Mouse (Mus musculus): ENCODE measurements around the gene Eps15l1. TPM values are rescaled to one million over a fixed set of nuclear protein-coding genes. Genes with fewer than 3 reads are reported as not detected.

Eps15l1 gene
- 101 TPM for total RNA-seq (2023)

DNA sequence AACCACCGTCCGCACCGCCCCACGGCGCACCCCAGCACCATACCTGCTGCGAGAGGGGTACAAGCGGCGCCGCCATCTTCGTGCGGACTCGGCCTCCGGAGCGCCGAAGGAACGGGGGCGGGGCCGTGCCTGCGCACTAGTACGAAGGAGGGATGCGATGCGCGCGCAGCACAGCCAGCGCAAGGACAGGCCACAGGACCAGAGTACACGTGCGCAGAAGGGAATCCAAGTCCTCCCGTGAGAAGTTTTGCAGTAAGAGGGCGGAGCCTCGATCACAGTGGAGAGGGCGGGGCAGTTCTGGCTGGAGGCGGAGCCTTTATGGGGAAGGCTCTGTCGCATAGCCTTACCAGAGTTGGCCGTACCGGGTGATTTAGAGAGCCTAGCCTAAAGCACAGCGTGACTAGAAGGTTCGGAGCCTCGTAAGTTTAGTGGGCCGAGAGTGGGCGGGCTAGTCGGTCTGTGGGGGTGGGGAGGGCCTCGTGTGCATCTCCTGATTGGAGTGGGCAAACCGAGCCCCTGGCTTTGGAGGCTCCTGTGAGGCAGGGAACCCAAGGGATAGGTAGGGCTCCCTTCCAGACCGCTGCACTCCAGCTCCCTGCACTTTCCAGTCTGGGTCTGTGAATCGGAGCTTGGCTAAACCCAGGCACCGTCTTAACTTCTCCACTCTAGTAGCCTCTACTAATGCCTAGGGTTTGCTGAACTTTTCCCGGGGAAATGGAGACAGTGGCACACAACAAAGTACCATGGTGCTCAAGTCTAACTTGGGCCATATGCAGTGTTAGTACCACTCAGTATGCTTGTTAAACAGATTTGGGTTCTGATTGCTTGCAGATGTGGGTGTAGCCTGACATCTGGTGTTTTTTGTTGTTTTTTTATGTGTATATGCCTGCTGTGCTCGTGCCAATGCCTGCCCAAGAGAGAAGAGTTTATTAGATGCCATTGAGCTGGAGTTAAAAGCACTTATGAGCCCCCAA, at the start of gene Eps15l1:
Gene Eps15l1 (minus strand): TSS at position 99 of the 974 bp plus-strand sequence.

GRCm38 (mm10) chr8:72443338-72443993, 22.2 kb upstream of the Eps15l1 start, which contains the start of the genes Calr3 and 1700030K09Rik:
Gene Calr3, minus strand, starts transcription at chr8:72443870.
Gene 1700030K09Rik, plus strand, starts transcription at chr8:72443880.

DNA sequence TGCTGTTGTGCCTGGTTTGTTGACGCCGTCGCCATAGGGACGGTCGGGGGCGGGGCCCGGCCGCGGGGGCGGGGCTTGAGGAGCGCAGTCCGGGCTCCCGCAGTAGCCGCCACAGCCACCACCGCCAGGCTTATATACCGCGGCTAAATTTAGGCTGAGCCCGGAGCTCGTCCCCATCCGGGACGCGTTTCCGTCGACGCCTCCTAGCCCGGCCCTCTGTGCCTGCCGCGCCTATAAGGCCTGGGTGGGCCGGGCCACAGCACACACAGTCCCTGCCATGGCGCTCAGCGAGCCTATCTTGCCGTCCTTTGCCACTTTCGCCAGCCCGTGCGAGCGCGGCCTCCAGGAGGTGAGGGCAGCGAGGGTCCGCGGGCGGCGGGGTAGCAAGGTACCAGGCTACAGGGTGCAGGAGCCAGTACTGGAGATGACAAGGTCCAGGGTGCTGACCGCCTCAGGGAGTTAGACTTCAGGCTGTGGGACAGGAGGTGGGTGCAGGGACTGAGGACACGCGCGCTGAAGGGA, 102.4 kb downstream of the Eps15l1 start, which contains the start of gene Klf2:
Gene Klf2 (plus strand): TSS at position 233 of the 522 bp plus-strand sequence.

DNA sequence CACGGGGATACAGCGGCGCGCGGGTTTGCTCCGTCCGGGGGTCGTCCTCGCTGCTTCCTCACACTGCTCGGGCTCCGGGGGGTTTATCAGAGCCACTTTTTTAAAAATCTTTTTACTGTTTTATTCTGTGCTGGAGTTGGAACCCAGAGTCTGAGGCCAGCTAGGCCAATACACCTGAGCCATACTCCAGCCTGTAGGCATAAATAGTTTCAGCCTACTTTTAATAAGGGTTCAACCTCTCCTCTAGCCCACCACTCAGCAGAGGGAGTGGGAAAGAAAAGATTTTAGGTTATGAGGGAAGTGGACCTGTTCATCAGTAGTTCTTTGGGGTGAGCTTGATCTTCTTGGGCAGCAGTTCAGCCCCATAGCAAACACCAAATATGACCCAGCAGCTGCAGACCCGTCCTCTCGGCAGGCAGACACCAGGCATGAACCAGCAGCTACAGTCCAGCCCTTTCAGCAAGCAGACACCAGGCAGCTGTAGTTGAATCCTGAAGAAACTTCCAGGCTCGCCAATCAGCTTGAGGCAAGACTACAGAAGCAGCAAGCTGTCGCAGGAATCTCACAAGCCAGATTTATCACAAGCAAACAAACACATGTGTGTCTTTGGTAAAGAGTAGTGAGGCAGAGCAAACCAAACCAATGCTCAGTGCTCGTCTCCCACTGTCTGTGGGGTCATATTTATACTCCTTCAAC, 115.9 kb downstream of the Eps15l1 start, which contains the start of gene Gm10282:
Gene Gm10282 (minus strand): TSS at position 51 of the 696 bp plus-strand sequence.

Other genes starting within 250 kb of the Eps15l1 start
- gene Hsh2d, start 231.8 kb downstream of the Eps15l1 start, total RNA-seq (2023) = 20.4 TPM
- not detected for gene Cib3, start 208.6 kb downstream of the Eps15l1 start, total RNA-seq (2023)
- gene Gm11034, start 207.8 kb downstream of the Eps15l1 start, total RNA-seq (2023) = not detected
- gene Fam32a, start 201.7 kb downstream of the Eps15l1 start, total RNA-seq (2023) = 57.5 TPM
- 135 TPM for gene Ap1m1, start 181.4 kb downstream of the Eps15l1 start, total RNA-seq (2023)
- gene Gm10282, start 116.2 kb downstream of the Eps15l1 start, total RNA-seq (2023) = 13.7 TPM
- gene Klf2, start 102.4 kb downstream of the Eps15l1 start, total RNA-seq (2023) = 3,950 TPM
- 0.77 TPM for gene Calr3, start 22.4 kb upstream of the Eps15l1 start, total RNA-seq (2023)
- gene 1700030K09Rik, start 22.4 kb upstream of the Eps15l1 start, total RNA-seq (2023) = 3.4 TPM
- 103 TPM for gene Cherp, start 53.8 kb upstream of the Eps15l1 start, total RNA-seq (2023)
- gene Slc35e1, start 71.2 kb upstream of the Eps15l1 start, total RNA-seq (2023) = 45.4 TPM
- gene Med26, start 126.8 kb upstream of the Eps15l1 start, total RNA-seq (2023) = 21.3 TPM
- 120 TPM for gene Smim7, start 149.6 kb upstream of the Eps15l1 start, total RNA-seq (2023)
- 1.5 TPM for gene Tmem38a, start 150.6 kb upstream of the Eps15l1 start, total RNA-seq (2023)
- gene Nwd1, start 225.3 kb upstream of the Eps15l1 start, total RNA-seq (2023) = 0.31 TPM

All from CD8-positive naive resting alpha-beta T cell, adult 57 days (primary cell).